Mouse (Mus musculus) kidney, embryonic 14.5 days (tissue): ENCODE measurements around the gene Rnft2. TPM values are rescaled to one million over a fixed set of nuclear protein-coding genes. Genes with fewer than 3 reads are reported as not detected.
A peak's percentile ranks its signal among the peaks of the same experiment; 100 is the strongest.

Source experiments
- ATAC-seq: fragments of 200-750 bp; cut with Nextera tagmentation; 2 replicates; pipeline ENCODE4 v1.8.0; 2017; ENCODE audit warnings: moderate number of reproducible peaks, mild to moderate bottlenecking, moderate TSS enrichment, moderate library complexity; ENCODE audit not compliant: low FRiP score, low TSS enrichment
- H3K27ac ChIP-seq: fragments of 300-500 bp; sonication (generic); 2 replicates; pipeline ENCODE4 v1.5.1; 2014; ENCODE audit warnings: low read depth, mild to moderate bottlenecking, low read length, moderate library complexity, mixed read lengths
- H3K27me3 ChIP-seq: fragments of 300-500 bp; sonication (generic); 2 replicates; pipeline ENCODE4 v1.6.1; 2014; ENCODE audit warnings: mild to moderate bottlenecking, low read length; ENCODE audit not compliant: control insufficient read depth, insufficient read depth
- H3K36me3 ChIP-seq: fragments of 300-500 bp; sonication (generic); 2 replicates; pipeline ENCODE4 v1.6.1; 2014; ENCODE audit warnings: low read length, mixed read lengths; ENCODE audit not compliant: control insufficient read depth, insufficient read depth
- H3K4me1 ChIP-seq: fragments of 300-500 bp; sonication (generic); 2 replicates; pipeline ENCODE4 v1.6.1; 2014; ENCODE audit warnings: low read length, mixed read lengths; ENCODE audit not compliant: control insufficient read depth, insufficient read depth
- H3K4me2 ChIP-seq: fragments of 300-500 bp; sonication (generic); replicated peaks from 2 replicates; pipeline ENCODE4 v1.6.1; 2014; ENCODE audit warnings: low read depth, mild to moderate bottlenecking, low read length
- H3K4me3 ChIP-seq: fragments of 300-500 bp; sonication (generic); 2 replicates; pipeline ENCODE4 v1.5.1; 2014; ENCODE audit warnings: mild to moderate bottlenecking, low read length
- H3K9ac ChIP-seq: fragments of 300-500 bp; sonication (generic); 2 replicates; pipeline ENCODE4 v1.6.1; 2014; ENCODE audit warnings: low read depth, mild to moderate bottlenecking, low read length, moderate library complexity
- H3K9me3 ChIP-seq: fragments of 300-500 bp; sonication (generic); 2 replicates; pipeline ENCODE4 v1.6.1; 2016; ENCODE audit warnings: low read length; ENCODE audit not compliant: control insufficient read depth
- WGBS: fragments of 180-500 bp; shearing (Covaris S2); extraction: QIAGEN DNeasy Blood & Tissue Kit; methylation state at CpG from one replicate; pipeline ENCODE4 v1.1.7; 2014; 5-methylcytosine and 5-hydroxymethylcytosine counted together
- polyA plus RNA-seq: library from polyadenylated mRNA; unstranded; fragments of >200 nt; fragmentation: Nextera tagmentation; extraction: Ambion mirVana; gene quantifications from 2 replicates; pipeline ENCODE4 v1.2.1, GENCODE M21; 2014

Rnft2 gene
- polyA plus RNA-seq, 1 experiment from 2014 or later = 4.2 TPM

GRCm38 (mm10) chr5:118144327-118144726 is 100.6 kb downstream of the Rnft2 start:
- Histone ChIP-seq H3K4me3 (no peak overlapping the region), H3K4me1 (no peaks in the 10 kb centered on the region; the same call in none of the 2 replicates), H3K27me3 (no peaks in the 10 kb centered on the region), H3K36me3 (peaks cover 28% of the 10 kb centered on the region), H3K9ac (no peak overlapping the region), H3K27ac (peak overlapping the region; percentile 3; the same call in 1 of the 2 replicates), H3K9me3 (no peaks in the 10 kb centered on the region), H3K4me2 (no peak overlapping the region)
- ATAC-seq = no peak
- 79% methylated on average over 4 of the region's 4 CpGs for WGBS

- WGBS = 54% methylated on average over 12 of the region's 12 CpGs
- no peak overlapping the region for H3K4me2 ChIP-seq
- H3K27me3 ChIP-seq = no peaks in the 10 kb centered on the region
- peak overlapping the region; percentile 60; the same call in 1 of the 2 replicates for H3K27ac ChIP-seq
- ATAC-seq = no peak
- H3K4me3 ChIP-seq = no peak overlapping the region
- H3K9ac ChIP-seq = no peak overlapping the region
- no peaks in the 10 kb centered on the region for H3K9me3 ChIP-seq
- no peaks in the 10 kb centered on the region; the same call in none of the 2 replicates for H3K4me1 ChIP-seq
- H3K36me3 ChIP-seq = peaks cover 28% of the 10 kb centered on the region
Measured at GRCm38 (mm10) chr5:118143211-118144026, 101.5 kb downstream of the Rnft2 start.

- ATAC-seq = no peak
- 75% methylated on average over 8 of the region's 8 CpGs for WGBS
- no peaks in the 10 kb centered on the region for H3K9me3 ChIP-seq
- no peak overlapping the region for H3K9ac ChIP-seq
- H3K27ac ChIP-seq = no peak overlapping the region
- no peaks in the 10 kb centered on the region; the same call in none of the 2 replicates for H3K4me1 ChIP-seq
- H3K4me3 ChIP-seq = no peak overlapping the region
- H3K36me3 ChIP-seq = peaks cover 30% of the 10 kb centered on the region
- H3K4me2 ChIP-seq = no peak overlapping the region
- no peaks in the 10 kb centered on the region for H3K27me3 ChIP-seq
Measured at GRCm38 (mm10) chr5:118142471-118142870, 102.4 kb downstream of the Rnft2 start.

Other genes with a start within 250 kb of the Rnft2 start
- gene Tesc, start 217.4 kb downstream of the Rnft2 start, polyA plus RNA-seq = 10.1 and 12.3 TPM in 2 replicates
- 22.8 and 28.6 TPM in 2 replicates for gene Fbxw8, start 89.7 kb downstream of the Rnft2 start, polyA plus RNA-seq
- 0.03 and 0.04 TPM in 2 replicates for gene Hrk, start 80.5 kb downstream of the Rnft2 start, polyA plus RNA-seq
- gene 2410131K14Rik, start 111 bp upstream of the Rnft2 start, polyA plus RNA-seq = 8.4 and 10.9 TPM in 2 replicates